Mouse (Mus musculus) cortical plate, adult 2 months (tissue): Measurements from ENCODE around the gene Bloc1s3. TPM values are rescaled to one million over a fixed set of nuclear protein-coding genes. Genes with fewer than 3 reads are reported as not detected.

Experiments used
- H3K27ac ChIP-seq: fragments of 200-500 bp; 2 replicates; pipeline ENCODE4 v1.5.1; 2012; ENCODE audit warnings: low read length, control low read depth, inconsistent platforms; ENCODE audit not compliant: insufficient read depth
- H3K4me1 ChIP-seq: fragments of 200-500 bp; 2 replicates; pipeline ENCODE4 v1.6.1; 2011; ENCODE audit warnings: low read length; ENCODE audit not compliant: control insufficient read depth, insufficient read depth
- H3K4me3 ChIP-seq: fragments of 200-500 bp; 2 replicates; pipeline ENCODE4 v1.5.1; 2011; ENCODE audit warnings: mild to moderate bottlenecking, low read length, control low read depth; ENCODE audit not compliant: insufficient read depth
- CTCF ChIP-seq: fragments of 200-500 bp; IDR thresholded peaks from 2 replicates; pipeline ENCODE4 v1.5.1; 2011; ENCODE audit warnings: mild to moderate bottlenecking, control low read depth, low read length; ENCODE audit not compliant: insufficient read depth; ENCODE audit errors: extremely low read depth
- POLR2A ChIP-seq: fragments of 200-500 bp; IDR thresholded peaks from 2 replicates; pipeline ENCODE4 v1.6.1; 2011; ENCODE audit warnings: mild to moderate bottlenecking, low read length, control low read depth; ENCODE audit not compliant: insufficient read depth; ENCODE audit errors: extremely low read depth
- polyA plus RNA-seq: library from polyadenylated mRNA; depleted of rRNA; stranded (reverse); fragments of >200 nt; gene quantifications from 2 replicates; pipeline ENCODE4 v1.2.3, GENCODE M21; 2012

Bloc1s3 gene
- polyA plus RNA-seq, 1 experiment = 7.6 TPM

- no peaks in the 10 kb centered on the region for H3K4me1 ChIP-seq
- no peak overlapping the region for H3K27ac ChIP-seq
- no peak overlapping the region for H3K4me3 ChIP-seq
- TF ChIP-seq POLR2A (no peak), CTCF (no peak)
Measured at GRCm38 (mm10) chr7:19483281-19483680, 24.9 kb downstream of the Bloc1s3 start.

GRCm38 (mm10) chr7:19477624-19478384 lies 30.4 kb downstream of the Bloc1s3 start:
- H3K4me1 ChIP-seq = no peaks in the 10 kb centered on the region
- no peak overlapping the region for H3K27ac ChIP-seq
- no peak for TF ChIP-seq CTCF
- no peak overlapping the region for H3K4me3 ChIP-seq

GRCm38 (mm10) chr7:19477084-19477483 lies 31.1 kb downstream of the Bloc1s3 start:
- H3K4me1 ChIP-seq = no peaks in the 10 kb centered on the region
- no peak overlapping the region for H3K27ac ChIP-seq
- H3K4me3 ChIP-seq = no peak overlapping the region
- TF ChIP-seq POLR2A (no peak), CTCF (no peak)

GRCm38 (mm10) chr7:19473875-19474443 lies 34.2 kb downstream of the Bloc1s3 start:
- peak overlapping the region; percentile 72; the same call in 1 of the 2 replicates for H3K27ac ChIP-seq
- H3K4me3 ChIP-seq = peak overlapping the region; percentile 21
- TF ChIP-seq POLR2A (peak; percentile 36; the same call in 1 of the 2 replicates), CTCF (no peak)
- H3K4me1 ChIP-seq = no peaks in the 10 kb centered on the region

GRCm38 (mm10) chr7:19472403-19472802 lies 35.8 kb downstream of the Bloc1s3 start:
- Histone ChIP-seq H3K27ac (no peak overlapping the region), H3K4me1 (no peaks in the 10 kb centered on the region), H3K4me3 (no peak overlapping the region)
- TF ChIP-seq CTCF (no peak), POLR2A (no peak)

GRCm38 (mm10) chr7:19470308-19470707 lies 37.9 kb downstream of the Bloc1s3 start:
- no peak overlapping the region for H3K27ac ChIP-seq
- TF ChIP-seq POLR2A (no peak), CTCF (no peak)

GRCm38 (mm10) chr7:19469404-19469803 lies 38.8 kb downstream of the Bloc1s3 start:
- Histone ChIP-seq H3K4me3 (no peak overlapping the region), H3K27ac (no peak overlapping the region), H3K4me1 (no peaks in the 10 kb centered on the region)
- TF ChIP-seq CTCF (no peak), POLR2A (no peak)

More at GRCm38 (mm10) chr7:19470308-19470707, 37.9 kb downstream of the Bloc1s3 start:
- H3K4me1 ChIP-seq = no peaks in the 10 kb centered on the region
- no peak overlapping the region for H3K4me3 ChIP-seq

GRCm38 (mm10) chr7:19468279-19468678 lies 39.9 kb downstream of the Bloc1s3 start:
- no peak for TF ChIP-seq CTCF
- no peak for TF ChIP-seq POLR2A

GRCm38 (mm10) chr7:19467638-19468037 lies 40.5 kb downstream of the Bloc1s3 start:
- Histone ChIP-seq H3K4me1 (no peaks in the 10 kb centered on the region), H3K4me3 (no peak overlapping the region), H3K27ac (no peak overlapping the region)
- TF ChIP-seq CTCF (no peak), POLR2A (no peak)

More at GRCm38 (mm10) chr7:19468279-19468678, 39.9 kb downstream of the Bloc1s3 start:
- Histone ChIP-seq H3K4me3 (no peak overlapping the region), H3K4me1 (no peaks in the 10 kb centered on the region), H3K27ac (no peak overlapping the region)

GRCm38 (mm10) chr7:19466602-19467145 lies 41.5 kb downstream of the Bloc1s3 start:
- Histone ChIP-seq H3K27ac (no peak overlapping the region), H3K4me3 (no peak overlapping the region), H3K4me1 (no peaks in the 10 kb centered on the region)
- no peak for TF ChIP-seq POLR2A
- TF ChIP-seq CTCF = no peak
